Mouse (Mus musculus) cerebellum, adult 2 months (tissue): ENCODE data around the gene Shisal2b.

Experiments used
- CTCF ChIP-seq: fragments of 200-500 bp; IDR thresholded peaks from 2 replicates; pipeline ENCODE4 v1.5.1; 2011; ENCODE audit warnings: low read depth, mild to moderate bottlenecking, control low read depth, low read length, moderate library complexity, borderline replicate concordance; ENCODE audit not compliant: insufficient read depth
- POLR2A ChIP-seq: fragments of 200-500 bp; IDR thresholded peaks from 2 replicates; pipeline ENCODE4 v1.6.1; 2011; ENCODE audit warnings: low read length, control low read depth, borderline replicate concordance; ENCODE audit not compliant: insufficient read depth

DNA sequence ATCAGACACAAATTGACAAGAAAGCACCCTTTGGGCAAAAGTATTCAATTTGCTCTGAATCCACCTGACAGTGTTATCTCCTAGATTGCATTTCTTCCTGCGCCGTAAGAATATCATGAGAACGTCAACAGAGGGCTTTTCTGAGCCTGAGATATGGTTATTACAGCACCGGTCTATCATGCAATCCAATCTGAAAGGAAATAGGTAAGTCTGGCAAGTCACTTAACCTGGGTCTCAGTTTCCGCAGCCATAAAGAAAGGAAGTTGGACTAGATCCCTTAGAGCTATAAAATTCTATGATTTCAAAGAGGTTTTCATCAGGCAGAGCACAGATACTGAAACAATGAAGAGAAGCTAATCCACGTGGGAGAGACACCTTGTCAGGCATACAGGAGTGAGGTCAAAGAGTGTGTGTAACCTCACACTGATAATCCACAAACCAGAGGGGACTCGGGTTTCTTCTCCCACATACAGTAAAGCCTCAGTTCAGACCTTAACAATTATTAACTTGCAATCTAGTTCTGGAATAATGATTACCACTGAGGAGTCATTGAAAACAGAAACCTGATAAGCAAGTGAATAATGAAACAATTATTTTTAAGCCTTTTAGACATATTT is 64.0 kb downstream of the Shisal2b start:
- no peak for TF ChIP-seq POLR2A
- no peak for TF ChIP-seq CTCF
